Mouse (Mus musculus): Measurements from ENCODE around the gene Tbc1d12. TPM values are rescaled to one million over a fixed set of nuclear protein-coding genes. Genes with fewer than 3 reads are reported as not detected.
"Not testable (repeated sequence)": the region's sequence is repeated elsewhere in the genome, so short reads cannot be mapped to it uniquely, and the experiment has no call there.

Tbc1d12 gene
- polyA plus RNA-seq, 1 experiment from 2014 or later, result 4.7 TPM

- H3K36me3 ChIP-seq (ENCODE audit: control insufficient read depth, insufficient read depth, low read length); ATAC-seq (ENCODE audit: low read depth); H3K9me3 ChIP-seq (ENCODE audit: control insufficient read depth, low read length); H3K4me1 ChIP-seq (ENCODE audit: control insufficient read depth, insufficient read depth, low read length); H3K4me2 ChIP-seq (ENCODE audit: low read depth, low read length); H3K27ac ChIP-seq (replicated peaks; ENCODE audit: low read depth, low read length); H3K9ac ChIP-seq (ENCODE audit: low read depth, low read length); DNase-seq (ENCODE audit: low spot score); H3K4me3 ChIP-seq (ENCODE audit: low read depth, low read length); H3K27me3 ChIP-seq (replicated peaks; ENCODE audit: control insufficient read depth, insufficient read depth, low read length): not testable (repeated sequence)
- WGBS, result 74% methylated on average over 1 of the region's 8 CpGs
Measured at GRCm38 (mm10) chr19:38874825-38875224, 38.4 kb downstream of the Tbc1d12 start.

GRCm38 (mm10) chr19:38880300-38880699, 43.9 kb downstream of the Tbc1d12 start:
- no peaks in the 10 kb centered on the region for H3K9me3 ChIP-seq (ENCODE audit: control insufficient read depth, low read length)
- H3K4me1 ChIP-seq (ENCODE audit: control insufficient read depth, insufficient read depth, low read length), result no peaks in the 10 kb centered on the region
- H3K27ac ChIP-seq (replicated peaks; ENCODE audit: low read depth, low read length), result no peak overlapping the region
- H3K4me2 ChIP-seq (ENCODE audit: low read depth, low read length), result no peak overlapping the region
- no peak overlapping the region for H3K4me3 ChIP-seq (ENCODE audit: low read depth, low read length)
- ATAC-seq (ENCODE audit: low read depth) (no peak), DNase-seq (ENCODE audit: low spot score) (no peak)
- H3K36me3 ChIP-seq (ENCODE audit: control insufficient read depth, insufficient read depth, low read length), result 0 out of 2 replicates have a peak, but pooled peaks cover 4% of the 10 kb centered on the region
- no peaks in the 10 kb centered on the region for H3K27me3 ChIP-seq (replicated peaks; ENCODE audit: control insufficient read depth, insufficient read depth, low read length)
- H3K9ac ChIP-seq (ENCODE audit: low read depth, low read length), result no peak overlapping the region

GRCm38 (mm10) chr19:38901146-38902135, 65.1 kb downstream of the Tbc1d12 start:
- Histone ChIP-seq H3K27me3 (replicated peaks; ENCODE audit: control insufficient read depth, insufficient read depth, low read length) (no peaks in the 10 kb centered on the region), H3K9me3 (ENCODE audit: control insufficient read depth, low read length) (no peaks in the 10 kb centered on the region), H3K27ac (replicated peaks; ENCODE audit: low read depth, low read length) (no peak overlapping the region), H3K4me1 (ENCODE audit: control insufficient read depth, insufficient read depth, low read length) (no peaks in the 10 kb centered on the region), H3K9ac (ENCODE audit: low read depth, low read length) (no peak overlapping the region), H3K4me2 (ENCODE audit: low read depth, low read length) (no peak overlapping the region), H3K36me3 (ENCODE audit: control insufficient read depth, insufficient read depth, low read length) (0 out of 2 replicates have a peak, but pooled peaks cover 7% of the 10 kb centered on the region), H3K4me3 (ENCODE audit: low read depth, low read length) (no peak overlapping the region)
- ATAC-seq (ENCODE audit: low read depth) (no peak; the same call in 1 of the 2 replicates), DNase-seq (ENCODE audit: low spot score) (peak; percentile 60)
- 61% methylated on average over 12 of the region's 12 CpGs for WGBS

DNA sequence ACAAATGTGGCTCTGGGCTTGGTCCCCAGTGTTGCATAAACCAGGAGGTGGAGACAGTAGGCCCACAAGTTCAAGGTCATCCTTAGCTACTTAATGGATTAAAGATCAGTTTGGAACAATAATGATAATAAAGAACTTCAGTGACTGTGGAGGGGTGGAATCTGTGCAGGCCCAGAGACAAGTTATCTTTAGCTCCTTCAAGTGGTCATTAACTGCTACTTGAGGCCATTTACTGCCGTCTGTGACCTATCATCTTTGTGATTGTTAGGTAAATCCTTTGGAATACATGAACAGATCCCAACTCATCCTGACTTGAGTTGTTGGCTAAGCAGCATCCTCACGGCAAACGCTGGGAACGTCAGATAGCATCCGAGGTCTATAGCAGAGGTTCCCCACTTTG, 66.1 kb downstream of the Tbc1d12 start:
- no peak overlapping the region for H3K4me3 ChIP-seq (ENCODE audit: low read depth, low read length)
- no peaks in the 10 kb centered on the region for H3K9me3 ChIP-seq (ENCODE audit: control insufficient read depth, low read length)
- no peaks in the 10 kb centered on the region for H3K27me3 ChIP-seq (replicated peaks; ENCODE audit: control insufficient read depth, insufficient read depth, low read length)
- no peak overlapping the region for H3K4me2 ChIP-seq (ENCODE audit: low read depth, low read length)
- 90% methylated on average over 5 of the region's 5 CpGs for WGBS
- DNase-seq (ENCODE audit: low spot score) (no peak), ATAC-seq (ENCODE audit: low read depth) (no peak)
- H3K36me3 ChIP-seq (ENCODE audit: control insufficient read depth, insufficient read depth, low read length), result 0 out of 2 replicates have a peak, but pooled peaks cover 7% of the 10 kb centered on the region
- no peak overlapping the region for H3K27ac ChIP-seq (replicated peaks; ENCODE audit: low read depth, low read length)
- no peak overlapping the region for H3K9ac ChIP-seq (ENCODE audit: low read depth, low read length)
- H3K4me1 ChIP-seq (ENCODE audit: control insufficient read depth, insufficient read depth, low read length), result no peaks in the 10 kb centered on the region

DNA sequence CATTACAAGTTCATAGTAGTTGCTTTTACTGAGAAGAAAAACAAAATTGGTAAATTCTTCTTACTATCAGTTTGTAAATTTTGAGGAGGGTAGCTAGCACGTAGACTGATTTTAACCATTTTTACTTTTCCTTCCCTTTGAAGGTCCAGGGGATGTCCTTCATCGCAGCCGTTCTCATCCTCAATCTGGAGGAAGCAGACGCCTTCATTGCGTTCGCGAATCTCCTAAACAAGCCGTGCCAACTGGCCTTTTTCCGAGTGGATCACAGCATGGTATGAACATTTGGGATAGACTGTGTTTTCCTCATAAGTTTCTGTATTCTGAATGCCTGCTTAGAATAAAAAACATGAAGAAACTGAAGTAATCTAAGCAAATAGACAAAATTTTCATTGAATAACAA, 77.4 kb downstream of the Tbc1d12 start:
- ATAC-seq (ENCODE audit: low read depth) (no peak), DNase-seq (ENCODE audit: low spot score) (no peak)
- no peaks in the 10 kb centered on the region for H3K27me3 ChIP-seq (replicated peaks; ENCODE audit: control insufficient read depth, insufficient read depth, low read length)
- H3K27ac ChIP-seq (replicated peaks; ENCODE audit: low read depth, low read length), result no peak overlapping the region
- no peaks in the 10 kb centered on the region for H3K9me3 ChIP-seq (ENCODE audit: control insufficient read depth, low read length)
- WGBS, result 94% methylated on average over 9 of the region's 9 CpGs
- H3K4me3 ChIP-seq (ENCODE audit: low read depth, low read length), result no peak overlapping the region
- H3K36me3 ChIP-seq (ENCODE audit: control insufficient read depth, insufficient read depth, low read length), result peaks cover 47% of the 10 kb centered on the region
- H3K4me1 ChIP-seq (ENCODE audit: control insufficient read depth, insufficient read depth, low read length), result no peaks in the 10 kb centered on the region
- no peak overlapping the region for H3K9ac ChIP-seq (ENCODE audit: low read depth, low read length)
- H3K4me2 ChIP-seq (ENCODE audit: low read depth, low read length), result no peak overlapping the region

- Histone ChIP-seq H3K4me1 (ENCODE audit: control insufficient read depth, insufficient read depth, low read length) (no peaks in the 10 kb centered on the region), H3K9ac (ENCODE audit: low read depth, low read length) (no peak overlapping the region), H3K4me3 (ENCODE audit: low read depth, low read length) (no peak overlapping the region), H3K9me3 (ENCODE audit: control insufficient read depth, low read length) (no peaks in the 10 kb centered on the region), H3K4me2 (ENCODE audit: low read depth, low read length) (no peak overlapping the region), H3K27me3 (replicated peaks; ENCODE audit: control insufficient read depth, insufficient read depth, low read length) (no peaks in the 10 kb centered on the region), H3K27ac (replicated peaks; ENCODE audit: low read depth, low read length) (no peak overlapping the region), H3K36me3 (ENCODE audit: control insufficient read depth, insufficient read depth, low read length) (peaks cover 49% of the 10 kb centered on the region)
- 92% methylated on average over 15 of the region's 15 CpGs for WGBS
- ATAC-seq (ENCODE audit: low read depth) (no peak), DNase-seq (ENCODE audit: low spot score) (no peak)
Measured at GRCm38 (mm10) chr19:38914926-38915325, 78.5 kb downstream of the Tbc1d12 start.

DNA sequence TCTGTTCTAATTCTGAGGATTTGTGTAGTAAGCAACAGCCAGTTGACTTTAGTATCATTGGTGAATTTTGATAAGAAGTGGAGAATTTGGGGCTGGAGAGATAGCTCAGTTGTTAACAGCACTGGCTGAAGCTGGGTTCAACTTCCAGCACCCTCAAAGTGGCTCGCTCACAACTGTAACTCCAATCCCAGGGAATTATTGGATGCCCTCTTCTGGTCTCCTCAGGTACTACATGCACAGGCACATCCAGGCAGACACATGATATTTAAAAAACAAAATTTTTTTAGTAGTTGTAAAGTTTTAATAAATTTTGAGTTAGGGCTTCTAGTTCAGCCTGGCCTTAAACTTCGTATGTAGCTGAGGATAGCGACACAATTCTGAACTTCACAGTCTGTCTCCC, 79.3 kb downstream of the Tbc1d12 start:
- H3K27me3 ChIP-seq (replicated peaks; ENCODE audit: control insufficient read depth, insufficient read depth, low read length), result no peaks in the 10 kb centered on the region
- DNase-seq (ENCODE audit: low spot score), result peak; percentile 15
- H3K9me3 ChIP-seq (ENCODE audit: control insufficient read depth, low read length), result no peaks in the 10 kb centered on the region
- H3K27ac ChIP-seq (replicated peaks; ENCODE audit: low read depth, low read length), result no peak overlapping the region
- peaks cover 47% of the 10 kb centered on the region for H3K36me3 ChIP-seq (ENCODE audit: control insufficient read depth, insufficient read depth, low read length)
- H3K4me2 ChIP-seq (ENCODE audit: low read depth, low read length), result no peak overlapping the region
- no peak overlapping the region for H3K4me3 ChIP-seq (ENCODE audit: low read depth, low read length)
- H3K4me1 ChIP-seq (ENCODE audit: control insufficient read depth, insufficient read depth, low read length), result no peaks in the 10 kb centered on the region
- H3K9ac ChIP-seq (ENCODE audit: low read depth, low read length), result no peak overlapping the region
- ATAC-seq (ENCODE audit: low read depth), result no peak
- 53% methylated on average over 3 of the region's 3 CpGs for WGBS

GRCm38 (mm10) chr19:38928481-38929158, 92.2 kb downstream of the Tbc1d12 start:
- peaks cover 7% of the 10 kb centered on the region for H3K4me1 ChIP-seq (ENCODE audit: control insufficient read depth, insufficient read depth, low read length)
- no peaks in the 10 kb centered on the region for H3K36me3 ChIP-seq (ENCODE audit: control insufficient read depth, insufficient read depth, low read length)
- H3K4me3 ChIP-seq (ENCODE audit: low read depth, low read length), result no peak overlapping the region
- H3K27ac ChIP-seq (replicated peaks; ENCODE audit: low read depth, low read length), result no peak overlapping the region
- no peaks in the 10 kb centered on the region for H3K27me3 ChIP-seq (replicated peaks; ENCODE audit: control insufficient read depth, insufficient read depth, low read length)
- no peak overlapping the region for H3K4me2 ChIP-seq (ENCODE audit: low read depth, low read length)
- H3K9ac ChIP-seq (ENCODE audit: low read depth, low read length), result no peak overlapping the region
- ATAC-seq (ENCODE audit: low read depth) (no peak), DNase-seq (ENCODE audit: low spot score) (no peak)
- H3K9me3 ChIP-seq (ENCODE audit: control insufficient read depth, low read length), result no peaks in the 10 kb centered on the region
- 98% methylated on average over 10 of the region's 11 CpGs for WGBS
